Mouse (Mus musculus) CH12.LX (cell line): ENCODE data around the gene Htatip2. TPM values are rescaled to one million over a fixed set of nuclear protein-coding genes. Genes with fewer than 3 reads are reported as not detected.

Experiments used
- DNase-seq: peaks from one replicate; pipeline ENCODE4 v3.0.0-alpha.2; 2013; ENCODE audit errors: extremely low read depth
- H3K27ac ChIP-seq: 2 replicates; pipeline ENCODE4 v1.5.1; 2012; ENCODE audit warnings: low read depth, mild to moderate bottlenecking, control low read depth, moderate library complexity; ENCODE audit not compliant: insufficient read depth
- H3K27me3 ChIP-seq: replicated peaks from 2 replicates; pipeline ENCODE3; 2012; ENCODE audit warnings: inconsistent platforms
- H3K36me3 ChIP-seq, 2 experiments: replicated peaks in 1 of 2; 2 replicates each; pipeline versions ENCODE3 to v1.6.1; 2012; ENCODE audit warnings: inconsistent platforms in 1 of 2, low read length in 1 of 2, mild to moderate bottlenecking in 1 of 2, mixed read lengths in 1 of 2, moderate library complexity in 1 of 2; ENCODE audit not compliant: control insufficient read depth in 1 of 2, insufficient read depth in 1 of 2
- H3K4me1 ChIP-seq, 2 experiments: 2 replicates each; pipeline ENCODE4 v1.6.1; 2012; ENCODE audit warnings: inconsistent platforms in 1 of 2, moderate library complexity in 1 of 2; ENCODE audit not compliant: insufficient read depth in 2 of 2, control insufficient read depth in 1 of 2
- H3K4me2 ChIP-seq: 2 replicates; pipeline ENCODE4 v1.6.1; 2012; ENCODE audit warnings: low read depth, mild to moderate bottlenecking, control low read depth; ENCODE audit not compliant: poor library complexity, insufficient read depth, severe bottlenecking
- H3K4me3 ChIP-seq, 3 experiments: fragments of 150-350 bp in 1 of 3; sonication (generic) in 1 of 3; replicated peaks in 1 of 3; 2 replicates each; pipeline versions ENCODE3 to v1.5.1; 2011 to 2012; ENCODE audit warnings: low read depth in 2 of 3, low read length in 2 of 3, mild to moderate bottlenecking in 2 of 3, moderate library complexity in 2 of 3, control low read depth in 1 of 3, improper control_type of control experiment in 1 of 3, inconsistent platforms in 1 of 3, mixed read lengths in 1 of 3; ENCODE audit not compliant: poor library complexity in 1 of 3
- H3K79me2 ChIP-seq: replicated peaks from 2 replicates; pipeline ENCODE4 v1.6.1; 2012; ENCODE audit warnings: mild to moderate bottlenecking, moderate library complexity; ENCODE audit not compliant: control insufficient read depth, poor library complexity, insufficient read depth, severe bottlenecking; ENCODE audit errors: extremely low read depth
- H3K9ac ChIP-seq: 2 replicates; pipeline ENCODE4 v1.6.1; 2012; ENCODE audit warnings: low read depth, mild to moderate bottlenecking, control low read depth, moderate library complexity; ENCODE audit not compliant: insufficient read depth
- H3K9me3 ChIP-seq: replicated peaks from 2 replicates; pipeline ENCODE3; 2012; ENCODE audit warnings: low read length, inconsistent platforms, mixed read lengths
- BHLHE40 ChIP-seq: IDR thresholded peaks from 2 replicates; pipeline ENCODE4 v1.6.1; 2011; ENCODE audit warnings: mild to moderate bottlenecking, low read depth, low read length, improper control_type of control experiment
- CTCF ChIP-seq, 2 experiments: IDR thresholded peaks in 1 of 2; conservative IDR thresholded peaks in 1 of 2; 2 replicates each; pipeline ENCODE4 v1.5.1; 2011 to 2012; ENCODE audit warnings: low read depth in 2 of 2, low read length in 2 of 2, improper control_type of control experiment in 1 of 2, inconsistent platforms in 1 of 2, mild to moderate bottlenecking in 1 of 2, moderate library complexity in 1 of 2
- E2F4 ChIP-seq: IDR thresholded peaks from 2 replicates; pipeline ENCODE4 v1.6.1; 2011; ENCODE audit warnings: low read depth, low read length, improper control_type of control experiment; ENCODE audit not compliant: insufficient replicate concordance
- ELF1 ChIP-seq: IDR thresholded peaks from 2 replicates; pipeline ENCODE4 v1.6.1; 2014; ENCODE audit warnings: low read depth, mild to moderate bottlenecking, inconsistent platforms, low read length, improper control_type of control experiment
- ETS1 ChIP-seq: conservative IDR thresholded peaks from 2 replicates; pipeline ENCODE4 v1.6.1; 2012; ENCODE audit warnings: low read depth, mild to moderate bottlenecking, inconsistent platforms, low read length, improper control_type of control experiment, moderate library complexity
- GABPA ChIP-seq: IDR thresholded peaks from 2 replicates; pipeline ENCODE4 v1.6.1; 2012; ENCODE audit warnings: low read depth, low read length, improper control_type of control experiment, inconsistent platforms; ENCODE audit not compliant: insufficient replicate concordance
- HCFC1 ChIP-seq: IDR thresholded peaks from 2 replicates; pipeline ENCODE4 v1.6.1; 2012; ENCODE audit warnings: low read depth, mild to moderate bottlenecking, inconsistent platforms, low read length, improper control_type of control experiment
- JUND ChIP-seq: conservative IDR thresholded peaks from 2 replicates; pipeline ENCODE4 v1.6.1; 2011; ENCODE audit warnings: low read depth, low read length, improper control_type of control experiment
- KAT2A ChIP-seq: IDR thresholded peaks from 2 replicates; pipeline ENCODE4 v1.6.1; 2012; ENCODE audit warnings: low read length, improper control_type of control experiment, inconsistent platforms; ENCODE audit not compliant: insufficient replicate concordance
- MAFK ChIP-seq: IDR thresholded peaks from 2 replicates; pipeline ENCODE4 v1.6.1; 2011; ENCODE audit warnings: low read length, improper control_type of control experiment; ENCODE audit not compliant: insufficient replicate concordance
- MAX ChIP-seq: IDR thresholded peaks from 2 replicates; pipeline ENCODE4 v1.6.1; 2011; ENCODE audit warnings: low read length, improper control_type of control experiment
- MXI1 ChIP-seq: IDR thresholded peaks from 2 replicates; pipeline ENCODE4 v1.6.1; 2011; ENCODE audit warnings: mild to moderate bottlenecking, low read depth, low read length, improper control_type of control experiment
- NELFE ChIP-seq: IDR thresholded peaks from 2 replicates; pipeline ENCODE4 v1.6.1; 2011; ENCODE audit warnings: low read depth, low read length, improper control_type of control experiment
- NRF1 ChIP-seq: IDR thresholded peaks from 2 replicates; pipeline ENCODE4 v1.6.1; 2014; ENCODE audit warnings: low read depth, mild to moderate bottlenecking, inconsistent platforms, low read length, improper control_type of control experiment, moderate library complexity
- PAX5 ChIP-seq: IDR thresholded peaks from 2 replicates; pipeline ENCODE4 v1.6.1; 2012; ENCODE audit warnings: low read length, inconsistent platforms, mixed read lengths
- POLR2A ChIP-seq: IDR thresholded peaks from 2 replicates; pipeline ENCODE4 v1.6.1; 2011; ENCODE audit warnings: low read depth, mild to moderate bottlenecking, improper control_type of control experiment, low read length
- RAD21 ChIP-seq: IDR thresholded peaks from 2 replicates; pipeline ENCODE4 v1.6.1; 2011; ENCODE audit warnings: low read depth, mild to moderate bottlenecking, low read length, improper control_type of control experiment, moderate library complexity
- SMC3 ChIP-seq: IDR thresholded peaks from 2 replicates; pipeline ENCODE4 v1.6.1; 2011; ENCODE audit warnings: low read depth, low read length, improper control_type of control experiment
- TBP ChIP-seq: conservative IDR thresholded peaks from 2 replicates; pipeline ENCODE4 v1.6.1; 2011; ENCODE audit warnings: low read depth, low read length, improper control_type of control experiment
- UBTF ChIP-seq: IDR thresholded peaks from 2 replicates; pipeline ENCODE4 v1.6.1; 2012; ENCODE audit warnings: low read depth, mild to moderate bottlenecking, inconsistent platforms, low read length, improper control_type of control experiment, moderate library complexity
- USF1 ChIP-seq: IDR thresholded peaks from 2 replicates; pipeline ENCODE4 v1.6.1; 2014; ENCODE audit warnings: low read depth, mild to moderate bottlenecking, inconsistent platforms, low read length, improper control_type of control experiment
- USF2 ChIP-seq: conservative IDR thresholded peaks from 2 replicates; pipeline ENCODE4 v1.6.1; 2011; ENCODE audit warnings: low read depth, low read length, improper control_type of control experiment
- ZC3H11A ChIP-seq: IDR thresholded peaks from 2 replicates; pipeline ENCODE4 v1.6.1; 2012; ENCODE audit warnings: low read depth, mild to moderate bottlenecking, inconsistent platforms, low read length, improper control_type of control experiment
- ZKSCAN1 ChIP-seq: IDR thresholded peaks from 2 replicates; pipeline ENCODE4 v1.6.1; 2012; ENCODE audit warnings: low read depth, inconsistent platforms, low read length, improper control_type of control experiment, borderline replicate concordance
- dilution Hi-C: fragments of 300-500 bp; cut with MboI; formaldehyde crosslinking; loops from 2 replicates; pipeline ENCODE4 v1.14.3; 2020; ENCODE audit warnings: low sequenced_read_pairs; ENCODE audit not compliant: extremely low pct_unique_long_range_greater_than_20kb, extremely low pct_ligation_motif_present
- in situ Hi-C: fragments of 300-500 bp; cut with MboI; formaldehyde crosslinking; loops from 3 replicates; pipeline ENCODE4 v1.14.3; 2019; ENCODE audit warnings: low sequenced_read_pairs, low pct_ligation_motif_present, low pct_unique_long_range_greater_than_20kb, mixed read lengths
- polyA plus RNA-seq: library from polyadenylated mRNA; unstranded; fragments of >175 nt; gene quantifications from 2 replicates; pipeline ENCODE4 v1.2.1, GENCODE M21; 2012; ENCODE audit warnings: low read depth; ENCODE audit not compliant: insufficient read length
- total RNA-seq, 2 experiments: library from RNA; depleted of rRNA; stranded (reverse); fragments of 300-350 nt in 1 of 2; fragments of >200 nt in 1 of 2; gene quantifications; 2 replicates each; pipeline ENCODE4 v1.2.3; 2012 to 2014

Gene Htatip2
- total and polyA plus RNA-seq, 3 experiments, result not detected

- TF ChIP-seq RAD21 (peak; percentile 59), E2F4 (no peak), ETS1 (no peak), ELF1 (no peak), KAT2A (no peak), POLR2A (no peak), JUND (no peak), MXI1 (no peak), USF1 (no peak), GABPA (no peak), HCFC1 (no peak), PAX5 (no peak), MAFK (no peak), ZC3H11A (no peak), CTCF (conservative IDR thresholded peaks at IDR 0.05 in 1 of 2, IDR thresholded peaks at IDR 0.05 in 1 of 2; ENCODE audit: low read depth in 2 of 2, low read length in 2 of 2) (peak; percentile 83 to 84)
Observed at GRCm38 (mm10) chr7:49754767-49755166, 4.1 kb upstream of the Htatip2 start (continued).

DNA sequence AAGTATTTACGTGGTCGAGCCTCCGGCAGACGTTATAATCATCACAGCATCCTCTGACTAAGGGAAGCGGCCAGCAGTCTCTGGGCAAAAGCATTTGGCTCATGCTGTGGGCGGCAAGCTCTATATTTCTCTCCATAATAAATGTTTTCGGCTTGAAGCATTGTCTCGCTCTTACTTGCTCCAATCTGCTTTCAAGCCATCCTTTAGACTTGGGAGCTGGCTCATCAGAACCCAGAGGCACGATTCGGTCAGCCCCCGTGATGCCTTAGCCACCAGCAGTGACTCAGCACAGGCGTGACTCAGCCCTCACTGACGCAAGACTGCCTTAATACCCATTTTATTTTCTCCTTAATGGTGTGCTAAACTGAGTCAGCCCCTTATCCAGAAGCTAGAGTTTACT, 3.7 kb downstream of the Htatip2 start:
- in situ Hi-C loops, result no loop called here
- Histone ChIP-seq H3K9me3 (peaks cover 8% of the 10 kb centered on the region), H3K4me2 (no peak overlapping the region), H3K4me1 (peaks cover 0 to 2% of the 10 kb centered on the region in 2 experiments; a peak in 1 of 4 replicates), H3K27me3 (no peaks in the 10 kb centered on the region), H3K79me2 (no peaks in the 10 kb centered on the region), H3K9ac (no peak overlapping the region), H3K27ac (no peak overlapping the region), H3K36me3 (no peaks in the 10 kb centered on the region), H3K4me3 (no peak overlapping the region)
- TF ChIP-seq ETS1 (0 out of 2 replicates have a peak, but pooled peaks have one; percentile 11), ZC3H11A (no peak), MAX (no peak), BHLHE40 (0 out of 2 replicates have a peak, but pooled peaks have one; percentile 30), TBP (no peak), NRF1 (no peak), RAD21 (no peak), SMC3 (no peak), MXI1 (no peak), USF2 (no peak), MAFK (no peak), NELFE (no peak), UBTF (no peak), ZKSCAN1 (no peak)
- dilution Hi-C loops, result no loop called here
- DNase-seq, result no peak
